Mouse (Mus musculus): ENCODE measurements around the gene AW822073. TPM values are rescaled to one million over a fixed set of nuclear protein-coding genes. Genes with fewer than 3 reads are reported as not detected.
"Not testable (repeated sequence)": the region's sequence is repeated elsewhere in the genome, so short reads cannot be mapped to it uniquely, and the experiment has no call there.

The AW822073 gene
- polyA plus RNA-seq, 1 experiment from 2014 or later: not detected

DNA sequence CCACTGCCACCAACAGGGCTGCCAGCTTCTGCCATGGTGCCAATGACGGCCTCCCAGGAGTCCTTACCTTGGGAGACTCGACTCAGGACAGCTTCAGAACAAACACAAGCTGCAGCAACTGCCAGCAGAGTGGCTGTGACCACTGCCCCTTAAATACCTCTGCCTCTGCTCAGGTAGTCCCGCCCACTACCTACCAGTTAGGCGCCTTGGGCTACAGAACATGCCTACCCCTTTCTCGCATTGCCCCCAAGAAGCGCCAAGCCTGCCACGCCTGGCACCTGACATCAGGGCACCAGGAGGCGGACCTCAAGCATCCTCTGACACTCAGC is 7.9 kb upstream of the AW822073 start, which contains the start of gene Duxf3:
Gene Duxf3 (minus strand): TSS at position 35 of the 329 bp plus-strand sequence.
- H3K4me2 ChIP-seq (replicated peaks); H3K36me3 ChIP-seq; H3K4me3 ChIP-seq; H3K27ac ChIP-seq (replicated peaks); H3K9ac ChIP-seq (replicated peaks); H3K4me1 ChIP-seq; H3K27me3 ChIP-seq: not testable (repeated sequence)
- 80% methylated on average over 6 of the region's 8 CpGs for WGBS
- peaks cover 20% of the 10 kb centered on the region for H3K9me3 ChIP-seq
- ATAC-seq (ENCODE audit: low FRiP score, low read depth): peak; percentile 50

DNA sequence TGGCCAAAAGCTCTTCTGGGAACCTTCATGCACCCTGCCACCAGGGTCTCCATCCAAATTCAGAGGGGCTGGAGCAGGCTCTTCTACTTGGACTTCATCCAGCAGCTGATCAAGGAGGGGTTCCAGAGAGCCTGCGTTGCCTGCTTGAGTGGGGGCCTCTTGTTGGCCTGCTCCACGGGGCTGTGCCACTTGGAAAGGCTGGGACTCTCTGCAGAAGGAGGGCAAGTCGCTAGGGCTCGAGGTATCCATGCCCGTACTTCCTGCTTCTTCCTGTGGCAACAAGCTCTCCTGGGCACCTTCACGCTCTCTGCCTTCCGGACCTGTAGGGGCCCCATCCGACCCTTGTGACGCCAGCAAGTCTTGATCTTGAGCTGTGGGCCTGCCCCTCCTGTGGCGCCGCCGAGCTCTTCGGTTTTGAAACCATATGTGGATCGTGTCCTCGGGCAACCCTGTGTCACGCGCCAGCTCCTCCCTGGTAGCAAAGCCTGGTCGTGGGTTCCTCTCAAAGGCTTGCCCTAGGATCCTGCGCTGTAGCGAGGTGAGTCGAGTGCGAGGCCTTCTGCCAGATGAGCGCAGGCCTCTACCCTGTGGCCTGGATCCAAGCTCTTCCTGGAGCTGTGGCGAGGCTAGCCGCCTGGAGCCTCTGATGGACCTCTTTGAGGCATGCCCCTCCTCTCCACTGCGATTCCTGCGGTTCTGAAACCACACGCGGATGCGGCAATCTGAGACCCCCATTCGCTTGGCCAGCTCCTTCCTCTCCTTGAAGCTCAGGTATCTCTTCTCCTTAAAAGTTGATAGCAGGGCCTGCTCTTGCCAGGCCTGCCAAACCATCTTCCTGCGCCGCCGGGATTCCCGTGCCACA is 7.3 kb upstream of the AW822073 start:
- not testable (repeated sequence) for H3K27me3 ChIP-seq; H3K4me1 ChIP-seq; H3K4me2 ChIP-seq (replicated peaks); H3K9ac ChIP-seq (replicated peaks); H3K27ac ChIP-seq (replicated peaks); H3K36me3 ChIP-seq; H3K4me3 ChIP-seq
- ATAC-seq (ENCODE audit: low FRiP score, low read depth): peak; percentile 79
- WGBS: 90% methylated on average over 35 of the region's 35 CpGs
- peaks cover 19% of the 10 kb centered on the region for H3K9me3 ChIP-seq

DNA sequence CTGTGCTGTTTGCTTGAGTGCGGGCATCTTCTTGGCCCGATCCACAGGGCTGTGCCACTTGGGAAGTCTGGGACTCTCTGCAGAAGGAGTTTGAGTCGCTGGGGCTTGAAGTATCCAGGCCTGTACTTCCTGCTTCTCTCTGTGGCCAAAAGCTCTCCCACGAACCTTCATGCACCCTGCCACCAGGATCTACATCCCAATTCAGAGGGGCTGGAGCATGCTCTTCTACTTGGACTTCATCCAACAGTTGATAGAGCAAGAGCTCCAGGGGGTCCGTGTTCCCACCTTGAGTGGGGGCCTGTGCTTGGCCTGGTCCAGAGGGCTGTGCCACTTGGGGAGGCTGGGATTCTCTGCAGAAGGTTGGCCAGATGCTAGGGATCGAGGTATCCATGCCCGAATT is 6.4 kb upstream of the AW822073 start:
- 84% methylated on average over 5 of the region's 7 CpGs for WGBS
- H3K4me2 ChIP-seq (replicated peaks); H3K27me3 ChIP-seq; H3K27ac ChIP-seq (replicated peaks); H3K9ac ChIP-seq (replicated peaks); H3K36me3 ChIP-seq; H3K4me3 ChIP-seq; H3K4me1 ChIP-seq: not testable (repeated sequence)
- peak; percentile 24 for ATAC-seq (ENCODE audit: low FRiP score, low read depth)
- H3K9me3 ChIP-seq: peaks cover 18% of the 10 kb centered on the region

DNA sequence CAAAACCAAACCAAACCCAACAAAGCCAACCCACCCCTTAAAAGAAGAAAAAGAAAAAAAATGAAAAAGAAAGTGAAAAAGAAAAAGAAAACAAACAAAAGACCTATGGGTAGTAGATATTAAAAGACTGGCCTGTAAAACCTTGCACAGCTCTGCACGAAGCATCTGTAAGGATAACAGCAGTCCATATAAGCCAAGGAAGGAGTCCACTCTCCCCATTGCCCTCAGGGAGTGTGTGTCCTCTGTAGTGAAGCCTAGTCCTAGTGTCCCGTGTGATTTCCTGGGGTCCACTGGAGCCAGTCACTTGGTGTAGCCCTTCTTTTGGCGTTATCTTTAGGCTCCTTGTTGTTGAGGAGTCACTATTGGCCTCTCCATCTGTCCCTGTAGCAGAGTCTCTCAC is 5.3 kb upstream of the AW822073 start:
- 57% methylated on average over 3 of the region's 3 CpGs for WGBS
- not testable (repeated sequence) for H3K4me3 ChIP-seq; H3K4me1 ChIP-seq; H3K36me3 ChIP-seq; H3K27ac ChIP-seq (replicated peaks); H3K4me2 ChIP-seq (replicated peaks); H3K9ac ChIP-seq (replicated peaks); ATAC-seq (ENCODE audit: low FRiP score, low read depth); H3K27me3 ChIP-seq
- H3K9me3 ChIP-seq: peaks cover 18% of the 10 kb centered on the region

DNA sequence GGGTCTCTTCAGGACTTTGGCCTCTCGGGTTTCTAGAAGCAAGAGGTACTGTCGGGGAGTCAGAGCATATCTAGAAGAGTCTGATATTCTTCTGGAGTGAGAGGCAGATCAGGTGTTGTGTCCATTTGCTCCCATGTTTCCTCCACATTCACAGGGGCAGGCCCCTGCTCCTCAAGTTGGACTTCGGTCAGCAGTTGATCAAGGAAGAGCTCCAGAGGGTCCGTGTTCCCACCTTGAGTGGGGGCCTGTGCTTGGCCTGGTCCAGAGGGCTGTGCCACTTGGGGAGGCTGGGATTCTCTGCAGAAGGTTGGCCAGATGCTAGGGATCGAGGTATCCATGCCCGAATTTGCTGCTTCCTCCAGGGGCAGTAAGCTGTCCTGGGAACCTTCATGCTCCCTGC is 3.1 kb upstream of the AW822073 start:
- ATAC-seq (ENCODE audit: low FRiP score, low read depth); H3K27me3 ChIP-seq; H3K27ac ChIP-seq (replicated peaks); H3K4me3 ChIP-seq; H3K4me2 ChIP-seq (replicated peaks); H3K9ac ChIP-seq (replicated peaks); H3K36me3 ChIP-seq; H3K4me1 ChIP-seq: not testable (repeated sequence)
- 87% methylated on average over 2 of the region's 6 CpGs for WGBS
- H3K9me3 ChIP-seq: peaks cover 18% of the 10 kb centered on the region

DNA sequence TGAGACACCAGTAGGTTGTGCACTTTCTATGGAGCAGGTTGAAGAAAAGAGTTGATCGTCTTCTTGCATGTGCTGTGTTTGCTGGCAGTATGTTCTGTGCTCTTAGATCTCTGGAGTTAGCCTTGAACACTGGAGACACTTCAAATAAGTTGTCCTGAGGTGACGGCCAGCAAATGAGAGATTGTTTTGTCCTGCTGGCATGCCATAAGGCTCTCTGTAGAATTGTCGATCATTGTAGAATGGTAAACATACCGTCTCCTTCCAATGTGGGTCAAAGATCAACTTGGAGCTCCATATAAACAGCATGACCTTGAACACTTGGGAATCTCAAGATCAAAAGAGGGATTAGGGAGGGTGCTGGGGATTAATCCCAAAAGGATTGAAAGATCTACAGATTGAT is 1.6 kb upstream of the AW822073 start:
- not testable (repeated sequence) for H3K9me3 ChIP-seq; H3K4me3 ChIP-seq; H3K9ac ChIP-seq (replicated peaks); ATAC-seq (ENCODE audit: low FRiP score, low read depth); H3K36me3 ChIP-seq; H3K27me3 ChIP-seq; H3K4me1 ChIP-seq; H3K4me2 ChIP-seq (replicated peaks); H3K27ac ChIP-seq (replicated peaks)
- WGBS: 69% methylated on average over 4 of the region's 4 CpGs

DNA sequence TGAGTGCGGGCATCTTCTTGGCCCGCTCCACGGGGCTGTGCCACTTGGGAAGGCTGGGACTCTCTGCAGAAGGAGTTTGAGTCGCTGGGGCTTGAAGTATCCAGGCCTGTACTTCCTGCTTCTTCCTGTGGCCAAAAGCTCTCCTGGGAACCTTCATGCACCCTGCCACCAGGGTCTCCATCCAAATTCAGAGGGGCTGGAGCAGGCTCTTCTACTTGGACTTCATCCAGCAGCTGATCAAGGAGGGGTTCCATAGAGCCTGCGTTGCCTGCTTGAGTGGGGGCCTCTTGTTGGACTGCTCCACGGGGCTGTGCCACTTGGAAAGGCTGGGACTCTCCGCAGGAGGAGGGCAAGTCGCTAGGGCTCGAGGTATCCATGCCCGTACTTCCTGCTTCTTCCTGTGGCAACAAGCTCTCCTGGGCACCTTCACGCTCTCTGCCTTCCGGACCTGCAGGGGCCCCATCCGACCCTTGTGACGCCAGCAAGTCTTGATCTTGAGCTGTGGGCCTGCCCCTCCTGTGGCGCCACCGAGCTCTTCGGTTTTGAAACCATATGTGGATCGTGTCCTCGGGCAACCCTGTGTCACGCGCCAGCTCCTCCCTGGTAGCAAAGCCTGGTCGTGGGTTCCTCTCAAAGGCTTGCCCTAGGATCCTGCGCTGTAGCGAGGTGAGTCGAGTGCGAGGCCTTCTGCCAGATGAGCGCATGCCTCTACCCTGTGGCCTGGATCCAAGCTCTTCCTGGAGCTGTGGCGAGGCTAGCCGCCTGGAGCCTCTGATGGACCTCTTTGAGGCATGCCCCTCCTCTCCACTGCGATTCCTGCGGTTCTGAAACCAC is 541 bp downstream of the AW822073 start:
- not testable (repeated sequence) for H3K27ac ChIP-seq (replicated peaks); ATAC-seq (ENCODE audit: low FRiP score, low read depth); H3K9ac ChIP-seq (replicated peaks); H3K4me1 ChIP-seq; H3K36me3 ChIP-seq; H3K27me3 ChIP-seq; H3K9me3 ChIP-seq; H3K4me2 ChIP-seq (replicated peaks); H3K4me3 ChIP-seq
- 83% methylated on average over 31 of the region's 31 CpGs for WGBS

DNA sequence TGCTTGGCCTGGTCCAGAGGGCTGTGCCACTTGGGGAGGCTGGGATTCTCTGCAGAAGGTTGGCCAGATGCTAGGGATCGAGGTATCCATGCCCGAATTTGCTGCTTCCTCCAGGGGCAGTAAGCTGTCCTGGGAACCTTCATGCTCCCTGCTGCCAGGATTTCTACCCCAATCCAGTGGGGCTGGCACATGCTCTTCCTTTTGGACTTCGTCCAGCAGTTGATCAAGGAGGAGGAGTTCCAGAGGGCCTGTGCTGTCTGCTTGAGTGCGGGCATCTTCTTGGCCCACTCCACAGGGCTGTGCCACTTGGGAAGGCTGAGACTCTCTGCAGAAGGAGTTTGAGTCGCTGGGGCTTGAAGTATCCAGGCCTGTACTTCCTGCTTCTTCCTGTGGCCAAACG is 1.6 kb downstream of the AW822073 start:
- not testable (repeated sequence) for H3K4me1 ChIP-seq; H3K9ac ChIP-seq (replicated peaks); H3K27me3 ChIP-seq; H3K9me3 ChIP-seq; H3K4me3 ChIP-seq; H3K4me2 ChIP-seq (replicated peaks); H3K27ac ChIP-seq (replicated peaks); H3K36me3 ChIP-seq; ATAC-seq (ENCODE audit: low FRiP score, low read depth)
- WGBS: 88% methylated on average over 4 of the region's 6 CpGs

DNA sequence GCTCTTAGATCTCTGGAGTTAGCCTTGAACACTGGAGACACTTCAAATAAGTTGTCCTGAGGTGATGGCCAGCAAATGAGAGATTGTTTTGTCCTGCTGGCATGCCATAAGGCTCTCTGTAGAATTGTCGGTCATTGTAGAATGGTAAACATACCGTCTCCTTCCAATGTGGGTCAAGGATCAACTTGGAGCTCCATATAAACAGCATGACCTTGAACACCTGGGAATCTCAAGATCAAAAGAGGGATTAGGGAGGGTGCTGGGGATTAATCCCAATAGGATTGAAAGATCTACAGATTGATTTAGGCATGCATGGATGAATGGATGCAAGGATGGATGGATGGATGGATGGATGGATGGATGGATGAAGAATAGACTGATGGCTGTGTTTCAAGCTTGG is 3.2 kb downstream of the AW822073 start:
- H3K27me3 ChIP-seq; H3K9ac ChIP-seq (replicated peaks); ATAC-seq (ENCODE audit: low FRiP score, low read depth); H3K4me2 ChIP-seq (replicated peaks); H3K36me3 ChIP-seq; H3K27ac ChIP-seq (replicated peaks); H3K4me1 ChIP-seq; H3K4me3 ChIP-seq; H3K9me3 ChIP-seq: not testable (repeated sequence)
- 86% methylated on average over 2 of the region's 2 CpGs for WGBS

DNA sequence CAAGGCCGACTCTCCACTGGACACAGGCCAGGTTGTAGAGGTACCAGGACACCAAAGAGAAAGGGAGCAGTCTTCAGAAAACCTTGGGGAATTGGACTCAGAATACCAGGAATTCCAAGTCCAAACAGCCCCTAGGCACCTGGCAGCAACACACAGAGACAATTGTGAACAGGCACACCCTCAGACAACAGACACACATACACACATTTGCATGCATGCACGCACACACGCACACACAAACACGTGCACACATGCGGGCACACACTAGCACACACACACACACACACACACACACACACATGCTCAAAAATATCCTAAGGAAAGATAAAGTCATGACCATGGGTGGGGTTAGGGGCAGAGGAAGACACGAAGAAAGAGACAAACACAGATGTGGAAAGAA is 4.0 kb downstream of the AW822073 start:
- WGBS: 85% methylated on average over 6 of the region's 6 CpGs
- H3K27me3 ChIP-seq: no peaks in the 10 kb centered on the region
- no peak overlapping the region for H3K4me2 ChIP-seq (replicated peaks)
- H3K27ac ChIP-seq (replicated peaks): no peak overlapping the region
- H3K4me3 ChIP-seq: no peak overlapping the region
- H3K9me3 ChIP-seq: 0 out of 2 replicates have a peak, but pooled peaks cover 3% of the 10 kb centered on the region
- no peak for ATAC-seq (ENCODE audit: low FRiP score, low read depth)
- no peaks in the 10 kb centered on the region for H3K4me1 ChIP-seq
- H3K36me3 ChIP-seq: no peaks in the 10 kb centered on the region
- H3K9ac ChIP-seq (replicated peaks): no peak overlapping the region

DNA sequence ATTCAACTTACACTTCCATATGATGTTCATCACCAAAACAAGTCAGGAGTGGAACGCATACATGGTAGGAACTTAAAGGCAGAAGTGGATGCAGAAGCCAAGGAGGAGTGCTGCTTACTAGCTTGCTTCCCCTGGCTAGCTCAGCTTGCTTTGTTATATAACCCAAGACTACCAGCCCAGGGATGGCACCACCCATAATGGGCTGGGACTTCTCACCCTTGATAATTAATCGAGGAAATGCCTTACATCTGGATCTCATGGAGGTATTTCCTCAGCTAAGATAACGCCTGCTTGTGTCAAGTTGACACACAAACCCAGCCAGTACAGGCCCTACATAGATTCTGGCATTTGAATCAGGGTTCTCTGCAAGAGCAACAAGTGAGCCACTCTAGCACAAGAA is 7.4 kb downstream of the AW822073 start:
- WGBS: 86% methylated on average over 3 of the region's 3 CpGs
- H3K9me3 ChIP-seq: 0 out of 2 replicates have a peak, but pooled peaks cover 5% of the 10 kb centered on the region
- H3K27ac ChIP-seq (replicated peaks): no peak overlapping the region
- H3K27me3 ChIP-seq: no peaks in the 10 kb centered on the region
- H3K9ac ChIP-seq (replicated peaks): no peak overlapping the region
- ATAC-seq (ENCODE audit: low FRiP score, low read depth): no peak
- no peaks in the 10 kb centered on the region for H3K4me1 ChIP-seq
- no peak overlapping the region for H3K4me3 ChIP-seq
- H3K4me2 ChIP-seq (replicated peaks): no peak overlapping the region
- no peaks in the 10 kb centered on the region for H3K36me3 ChIP-seq

DNA sequence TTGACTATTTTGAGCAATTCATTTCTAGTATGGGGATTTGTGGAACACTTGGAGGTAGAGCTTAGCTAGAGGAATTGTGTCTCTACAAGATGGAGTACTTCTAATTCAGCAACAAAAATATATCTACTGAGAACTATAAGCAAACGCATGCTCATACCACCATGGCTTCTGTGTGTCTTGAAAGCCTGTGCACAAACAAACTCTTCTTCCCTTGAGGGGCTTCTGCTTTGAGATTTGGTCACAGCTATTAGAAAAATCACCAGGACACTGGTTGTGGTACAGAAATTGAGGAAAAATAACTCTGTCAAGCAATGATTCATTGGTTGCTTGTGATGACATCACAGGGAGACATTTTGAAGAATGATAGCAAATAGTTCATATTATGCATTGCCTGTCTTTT is 9.4 kb downstream of the AW822073 start:
- Histone ChIP-seq H3K36me3 (no peaks in the 10 kb centered on the region), H3K9me3 (peaks cover 7% of the 10 kb centered on the region; the same call in 1 of the 2 replicates), H3K9ac (replicated peaks) (no peak overlapping the region), H3K4me2 (replicated peaks) (no peak overlapping the region), H3K27me3 (no peaks in the 10 kb centered on the region), H3K4me1 (no peaks in the 10 kb centered on the region), H3K4me3 (no peak overlapping the region), H3K27ac (replicated peaks) (no peak overlapping the region)
- ATAC-seq (ENCODE audit: low FRiP score, low read depth): no peak
- WGBS: 92% methylated on average over 1 of the region's 1 CpGs

All from midbrain, embryonic 12.5 days (tissue).